ENCODE assay signal across 1 mouse cellular context in the genomic region with DNA sequence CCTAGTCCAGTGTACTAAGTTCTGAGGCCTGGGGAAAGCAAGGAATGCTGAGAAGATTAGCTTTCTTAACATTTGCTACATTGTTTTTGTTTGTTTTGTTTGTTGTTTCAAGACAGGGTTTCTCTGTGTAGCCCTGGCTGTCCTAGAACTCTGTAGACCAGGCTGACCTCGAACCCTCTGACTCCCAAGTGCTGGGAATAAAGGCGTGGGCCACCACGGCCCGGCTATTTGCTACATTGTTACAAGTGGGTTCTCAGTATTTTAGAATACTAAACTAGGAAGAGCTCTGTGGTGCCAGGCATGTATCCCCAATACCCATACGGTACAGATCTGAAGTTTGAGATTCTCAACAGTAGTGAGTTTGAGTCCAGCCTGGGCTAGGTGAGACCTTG.
TF ChIP-seq lines count a peak whose summit lies in the region.

No protein-coding gene starts in this region.

TF ChIP-seq in CH12.LX, 34 proteins besides CTCF, POLR2A, EP300 and RAD21 (continued from another document):
- TF ChIP-seq MXI1 (IDR thresholded peaks at IDR 0.05; ENCODE audit: low read depth, low read length) (no peak), HCFC1 (IDR thresholded peaks at IDR 0.05; ENCODE audit: low read depth, low read length) (no peak), PAX5 (IDR thresholded peaks at IDR 0.05; ENCODE audit: low read length) (no peak), ELF1 (IDR thresholded peaks at IDR 0.05; ENCODE audit: low read depth, low read length) (no peak), UBTF (IDR thresholded peaks at IDR 0.05; ENCODE audit: low read depth, low read length) (no peak), USF1 (IDR thresholded peaks at IDR 0.05; ENCODE audit: low read depth, low read length) (no peak), TCF12 (IDR thresholded peaks at IDR 0.05; ENCODE audit: low read depth, low read length) (no peak), MEF2A (IDR thresholded peaks at IDR 0.05; ENCODE audit: borderline replicate concordance, low read depth, low read length) (no peak), BHLHE40 (IDR thresholded peaks at IDR 0.05; ENCODE audit: low read depth, low read length) (no peak), CHD1 (IDR thresholded peaks at IDR 0.05; ENCODE audit: low read depth, low read length) (no peak), ETS1 (conservative IDR thresholded peaks at IDR 0.05; ENCODE audit: low read depth, low read length) (no peak), TBP (conservative IDR thresholded peaks at IDR 0.05; ENCODE audit: low read depth, low read length) (no peak), KAT2A (IDR thresholded peaks at IDR 0.05; ENCODE audit: insufficient replicate concordance, low read length) (no peak)
